Mouse (Mus musculus) C2C12 (cell line): ENCODE measurements around the gene Bicd2. TPM values are rescaled to one million over a fixed set of nuclear protein-coding genes. Genes with fewer than 3 reads are reported as not detected.

ENCODE experiments used
- H3K27me3 ChIP-seq: one replicate; pipeline ENCODE4 v1.6.1; 2011; ENCODE audit not compliant: control insufficient read depth, insufficient read depth, insufficient read length
- H3K36me3 ChIP-seq: one replicate; pipeline ENCODE4 v1.6.1; 2011; ENCODE audit not compliant: control insufficient read depth, insufficient read depth
- H3K4me3 ChIP-seq: one replicate; pipeline ENCODE4 v1.5.1; 2011; ENCODE audit warnings: mild to moderate bottlenecking, control low read depth; ENCODE audit not compliant: poor library complexity, insufficient read depth, severe bottlenecking
- H3K79me2 ChIP-seq: one replicate; pipeline ENCODE4 v1.6.1; 2011; ENCODE audit not compliant: control insufficient read depth, insufficient read depth
- H3K79me3 ChIP-seq: one replicate; pipeline ENCODE4 v1.6.1; 2011; ENCODE audit warnings: low read depth, control low read depth
- H3ac ChIP-seq: one replicate; pipeline ENCODE3; 2011; ENCODE audit warnings: low read depth; ENCODE audit not compliant: control insufficient read depth, insufficient read length
- CEBPB ChIP-seq: IDR thresholded peaks from one replicate; pipeline ENCODE4 v1.6.1; 2011; ENCODE audit warnings: low read depth, mild to moderate bottlenecking, control low read depth, moderate library complexity
- CTCF ChIP-seq: IDR thresholded peaks from one replicate; pipeline ENCODE4 v1.5.1; 2011; ENCODE audit not compliant: control insufficient read depth, insufficient read depth, insufficient read length
- FOSL1 ChIP-seq: IDR thresholded peaks from one replicate; pipeline ENCODE4 v1.8.0; 2011; ENCODE audit warnings: mild to moderate bottlenecking, low read length; ENCODE audit not compliant: poor library complexity, insufficient read depth, severe bottlenecking
- MAX ChIP-seq: IDR thresholded peaks from one replicate; pipeline ENCODE4 v1.6.1; 2011; ENCODE audit warnings: mild to moderate bottlenecking, control low read depth
- MYOD1 ChIP-seq: IDR thresholded peaks from one replicate; pipeline ENCODE4 v1.6.1; 2011; ENCODE audit warnings: low read depth; ENCODE audit not compliant: control insufficient read depth, insufficient read length
- MYOG ChIP-seq: IDR thresholded peaks from one replicate; pipeline ENCODE4 v1.6.1; 2011; ENCODE audit not compliant: control insufficient read depth, insufficient read length; ENCODE audit errors: extremely low read depth
- USF1 ChIP-seq: IDR thresholded peaks from one replicate; pipeline ENCODE4 v1.6.1; 2011; ENCODE audit warnings: low read depth, mild to moderate bottlenecking, control low read depth, moderate library complexity
- polyA plus RNA-seq: library from polyadenylated mRNA; unstranded; fragments of >200 nt; fragmentation: generic; extraction: Trizol; gene quantifications from one replicate; pipeline ENCODE4 v1.2.1, GENCODE M21; 2012; ENCODE audit warnings: missing spikeins

Bicd2 gene
- polyA plus RNA-seq, 1 experiment, result 42.9 TPM

DNA sequence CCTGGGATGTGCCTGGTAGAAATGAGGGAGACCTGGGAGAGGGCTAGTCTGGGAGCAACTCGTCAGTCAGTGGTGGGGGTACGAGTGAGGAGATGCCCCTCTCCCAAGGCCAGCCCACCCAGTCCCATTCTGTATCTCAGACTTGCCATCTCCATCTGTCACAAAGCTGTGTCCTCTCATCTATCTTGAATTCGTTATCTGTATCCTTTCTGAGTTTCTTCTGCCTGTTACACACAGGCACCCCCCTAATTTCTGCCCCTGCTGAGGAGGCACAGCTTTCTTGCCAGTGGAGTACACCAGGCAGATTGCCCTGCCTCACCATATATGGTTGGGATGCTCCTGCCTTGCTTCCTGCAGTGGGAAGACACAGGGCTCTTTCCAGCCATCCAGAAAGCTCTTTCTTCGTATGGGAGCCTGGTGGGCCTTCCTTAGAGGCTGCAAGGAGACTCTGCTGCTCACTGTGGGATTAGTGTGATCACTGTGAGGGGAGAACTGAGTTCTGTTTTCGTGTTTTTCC is 12.7 kb downstream of the Bicd2 start:
- Histone ChIP-seq H3K4me3 (no peak overlapping the region), H3K36me3 (no peaks in the 10 kb centered on the region), H3K79me2 (peaks cover 100% of the 10 kb centered on the region), H3ac (no peak overlapping the region), H3K27me3 (no peaks in the 10 kb centered on the region), H3K79me3 (peaks cover 88% of the 10 kb centered on the region)
- TF ChIP-seq MYOG (no peak), CEBPB (no peak), CTCF (no peak), FOSL1 (no peak), MYOD1 (no peak), USF1 (no peak), MAX (no peak)

- no peaks in the 10 kb centered on the region for H3K27me3 ChIP-seq
- no peak overlapping the region for H3ac ChIP-seq
- H3K79me2 ChIP-seq, result peaks cover 100% of the 10 kb centered on the region
- no peak overlapping the region for H3K4me3 ChIP-seq
- peaks cover 86% of the 10 kb centered on the region for H3K79me3 ChIP-seq
- TF ChIP-seq FOSL1 (no peak), CTCF (no peak), MYOD1 (no peak), USF1 (no peak), MYOG (no peak), CEBPB (no peak), MAX (no peak)
- H3K36me3 ChIP-seq, result no peaks in the 10 kb centered on the region
Measured at GRCm38 (mm10) chr13:49355461-49356061, 14.2 kb downstream of the Bicd2 start.

DNA sequence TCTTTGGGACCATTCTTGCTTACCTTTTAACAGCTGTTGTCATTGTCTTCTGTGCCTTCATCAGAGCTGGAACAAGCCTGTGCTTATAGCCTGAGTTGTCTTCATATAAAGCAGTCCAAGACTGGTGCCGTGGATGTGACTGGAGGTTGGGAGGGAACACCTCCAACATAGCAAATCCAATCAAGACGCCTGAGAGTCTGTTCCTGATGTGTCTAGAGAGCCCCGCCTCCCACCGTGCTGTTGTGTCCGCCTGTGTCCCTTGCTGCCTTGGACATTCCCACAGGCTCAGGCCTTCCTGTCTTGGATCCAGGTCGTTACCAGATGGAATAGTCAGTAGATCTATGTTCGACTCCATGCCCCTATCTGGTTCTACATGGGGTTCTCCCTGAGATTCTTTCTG is 14.7 kb downstream of the Bicd2 start:
- H3ac ChIP-seq, result no peak overlapping the region
- H3K79me2 ChIP-seq, result peaks cover 100% of the 10 kb centered on the region
- no peak for TF ChIP-seq MYOD1
- no peaks in the 10 kb centered on the region for H3K27me3 ChIP-seq
- no peaks in the 10 kb centered on the region for H3K36me3 ChIP-seq
- no peak overlapping the region for H3K4me3 ChIP-seq
- H3K79me3 ChIP-seq, result peaks cover 86% of the 10 kb centered on the region

- Histone ChIP-seq H3K27me3 (no peaks in the 10 kb centered on the region), H3K4me3 (no peak overlapping the region), H3K79me2 (peaks cover 100% of the 10 kb centered on the region), H3K36me3 (no peaks in the 10 kb centered on the region), H3ac (peak overlapping the region; percentile 19), H3K79me3 (peaks cover 86% of the 10 kb centered on the region)
- no peak for TF ChIP-seq FOSL1
- no peak for TF ChIP-seq MYOG
- TF ChIP-seq MYOD1, result peak; percentile 44
- peak; percentile 54 for TF ChIP-seq USF1
- TF ChIP-seq CTCF, result no peak
Measured at GRCm38 (mm10) chr13:49357367-49358026, 16.1 kb downstream of the Bicd2 start.

GRCm38 (mm10) chr13:49358184-49358583 is 16.8 kb downstream of the Bicd2 start:
- TF ChIP-seq FOSL1 (no peak), MYOD1 (no peak), MAX (no peak), CTCF (no peak), MYOG (no peak), USF1 (no peak), CEBPB (no peak)
- H3ac ChIP-seq, result no peak overlapping the region
- H3K79me3 ChIP-seq, result peaks cover 92% of the 10 kb centered on the region
- H3K4me3 ChIP-seq, result no peak overlapping the region
- no peaks in the 10 kb centered on the region for H3K27me3 ChIP-seq
- peaks cover 100% of the 10 kb centered on the region for H3K79me2 ChIP-seq
- no peaks in the 10 kb centered on the region for H3K36me3 ChIP-seq

GRCm38 (mm10) chr13:49360906-49361406 is 19.6 kb downstream of the Bicd2 start:
- TF ChIP-seq CTCF (no peak), USF1 (no peak), MYOG (no peak), MYOD1 (no peak), CEBPB (no peak), FOSL1 (no peak), MAX (no peak)
- peaks cover 100% of the 10 kb centered on the region for H3K79me2 ChIP-seq
- no peak overlapping the region for H3ac ChIP-seq

More at GRCm38 (mm10) chr13:49360906-49361406, 19.6 kb downstream of the Bicd2 start:
- peaks cover 92% of the 10 kb centered on the region for H3K79me3 ChIP-seq
- H3K27me3 ChIP-seq, result no peaks in the 10 kb centered on the region
- H3K4me3 ChIP-seq, result no peak overlapping the region
- no peaks in the 10 kb centered on the region for H3K36me3 ChIP-seq
